Mouse (Mus musculus) MEL (cell line): ENCODE data around the gene Crb1. TPM values are rescaled to one million over a fixed set of nuclear protein-coding genes. Genes with fewer than 3 reads are reported as not detected.

Experiments used
- DNase-seq: peaks from one replicate; pipeline ENCODE4 v3.0.0; 2011; ENCODE audit warnings: low read depth, low spot score
- H3K27ac ChIP-seq: 2 replicates; pipeline ENCODE4 v1.5.1; 2012; ENCODE audit warnings: low read depth, mild to moderate bottlenecking, control low read depth, low read length, moderate library complexity; ENCODE audit not compliant: control insufficient read depth
- H3K27me3 ChIP-seq, 2 experiments: fragments of 150-350 bp in 1 of 2; sonication (generic) in 1 of 2; 2 replicates each; pipeline ENCODE4 v1.6.1; 2012; ENCODE audit warnings: low read length in 2 of 2, mild to moderate bottlenecking in 2 of 2, improper control_type of control experiment in 1 of 2, moderate library complexity in 1 of 2; ENCODE audit not compliant: insufficient read depth in 2 of 2, control insufficient read depth in 1 of 2
- H3K36me3 ChIP-seq, 2 experiments: 2 replicates each; pipeline ENCODE4 v1.6.1; 2012 to 2014; ENCODE audit warnings: low read length in 2 of 2, improper control_type of control experiment in 1 of 2, inconsistent platforms in 1 of 2, mild to moderate bottlenecking in 1 of 2; ENCODE audit not compliant: insufficient read depth in 2 of 2, control insufficient read depth in 1 of 2
- H3K4me1 ChIP-seq, 2 experiments: fragments of 150-350 bp in 1 of 2; sonication (generic) in 1 of 2; 2 replicates each; pipeline ENCODE4 v1.6.1; 2012; ENCODE audit warnings: low read length in 2 of 2, improper control_type of control experiment in 1 of 2, mild to moderate bottlenecking in 1 of 2; ENCODE audit not compliant: insufficient read depth in 2 of 2, control insufficient read depth in 1 of 2
- H3K4me3 ChIP-seq, 2 experiments: fragments of 150-350 bp in 1 of 2; sonication (generic) in 1 of 2; 2 replicates each; pipeline ENCODE4 v1.5.1; 2012; ENCODE audit warnings: low read depth in 2 of 2, low read length in 2 of 2, mild to moderate bottlenecking in 2 of 2, moderate library complexity in 2 of 2, control low read depth in 1 of 2, improper control_type of control experiment in 1 of 2; ENCODE audit not compliant: control insufficient read depth in 1 of 2, insufficient read depth in 1 of 2
- H3K79me2 ChIP-seq: 2 replicates; pipeline ENCODE4 v1.6.1; 2012; ENCODE audit warnings: mild to moderate bottlenecking, low read length, moderate library complexity; ENCODE audit not compliant: control insufficient read depth, poor library complexity, insufficient read depth
- H3K9ac ChIP-seq: 2 replicates; pipeline ENCODE4 v1.6.1; 2012; ENCODE audit warnings: low read depth, mild to moderate bottlenecking, control low read depth, low read length, moderate library complexity; ENCODE audit not compliant: control insufficient read depth, poor library complexity, severe bottlenecking
- H3K9me3 ChIP-seq: fragments of 150-350 bp; sonication (generic); replicated peaks from 2 replicates; pipeline ENCODE4 v1.6.1; 2012; ENCODE audit warnings: mild to moderate bottlenecking, low read length, improper control_type of control experiment, moderate library complexity; ENCODE audit not compliant: insufficient read depth
- BHLHE40 ChIP-seq: IDR thresholded peaks from 2 replicates; pipeline ENCODE4 v1.6.1; 2012; ENCODE audit warnings: low read depth, mild to moderate bottlenecking, inconsistent platforms, low read length, improper control_type of control experiment, borderline replicate concordance
- CHD1 ChIP-seq: IDR thresholded peaks from 2 replicates; pipeline ENCODE4 v1.6.1; 2012; ENCODE audit warnings: low read depth, mild to moderate bottlenecking, inconsistent platforms, low read length, improper control_type of control experiment
- CTCF ChIP-seq, 3 experiments: IDR thresholded peaks in 2 of 3; conservative IDR thresholded peaks in 1 of 3; 2 replicates each; pipeline ENCODE4 v1.5.1; 2011 to 2012; ENCODE audit warnings: low read length in 3 of 3, low read depth in 2 of 3, mild to moderate bottlenecking in 2 of 3, improper control_type of control experiment in 1 of 3, inconsistent platforms in 1 of 3, mixed read lengths in 1 of 3, moderate library complexity in 1 of 3; ENCODE audit not compliant: control insufficient read depth in 1 of 3, insufficient read depth in 1 of 3, poor library complexity in 1 of 3, severe bottlenecking in 1 of 3
- E2F4 ChIP-seq: IDR thresholded peaks from 2 replicates; pipeline ENCODE4 v1.6.1; 2011; ENCODE audit warnings: low read depth, low read length, improper control_type of control experiment, borderline replicate concordance
- EP300 ChIP-seq, 2 experiments: IDR thresholded peaks; 2 replicates each; pipeline ENCODE4 v1.6.1; 2011; ENCODE audit warnings: improper control_type of control experiment in 2 of 2, low read length in 2 of 2, low read depth in 1 of 2, mild to moderate bottlenecking in 1 of 2
- GABPA ChIP-seq: IDR thresholded peaks from 2 replicates; pipeline ENCODE4 v1.6.1; 2012; ENCODE audit warnings: low read depth, mild to moderate bottlenecking, inconsistent platforms, low read length, improper control_type of control experiment, moderate library complexity
- GATA1 ChIP-seq: IDR thresholded peaks from 2 replicates; pipeline ENCODE4 v1.6.1; 2011; ENCODE audit warnings: low read depth, low read length, improper control_type of control experiment
- KAT2A ChIP-seq: conservative IDR thresholded peaks from 2 replicates; pipeline ENCODE4 v1.6.1; 2012; ENCODE audit warnings: low read depth, low read length, improper control_type of control experiment, inconsistent platforms
- MAX ChIP-seq: IDR thresholded peaks from 2 replicates; pipeline ENCODE4 v1.6.1; 2011; ENCODE audit warnings: low read length, improper control_type of control experiment
- MAZ ChIP-seq: IDR thresholded peaks from 2 replicates; pipeline ENCODE4 v1.6.1; 2012; ENCODE audit warnings: low read depth, mild to moderate bottlenecking, inconsistent platforms, low read length, improper control_type of control experiment
- MYC ChIP-seq: IDR thresholded peaks from 2 replicates; pipeline ENCODE4 v1.6.1; 2011; ENCODE audit warnings: low read depth, mild to moderate bottlenecking, low read length, improper control_type of control experiment, moderate library complexity
- RAD21 ChIP-seq: IDR thresholded peaks from 2 replicates; pipeline ENCODE4 v1.6.1; 2011; ENCODE audit warnings: mild to moderate bottlenecking, low read depth, low read length, improper control_type of control experiment
- RCOR1 ChIP-seq: IDR thresholded peaks from 2 replicates; pipeline ENCODE4 v1.6.1; 2012; ENCODE audit warnings: low read depth, mild to moderate bottlenecking, inconsistent platforms, low read length, improper control_type of control experiment
- SIN3A ChIP-seq: IDR thresholded peaks from 2 replicates; pipeline ENCODE4 v1.6.1; 2012; ENCODE audit warnings: low read length, improper control_type of control experiment, inconsistent platforms
- SMC3 ChIP-seq: IDR thresholded peaks from 2 replicates; pipeline ENCODE4 v1.6.1; 2011; ENCODE audit warnings: low read depth, low read length, improper control_type of control experiment
- TCF12 ChIP-seq: IDR thresholded peaks from 2 replicates; pipeline ENCODE4 v1.6.1; 2014; ENCODE audit warnings: low read depth, mild to moderate bottlenecking, inconsistent platforms, low read length, improper control_type of control experiment, moderate library complexity
- ZC3H11A ChIP-seq: IDR thresholded peaks from 2 replicates; pipeline ENCODE4 v1.6.1; 2012; ENCODE audit warnings: low read depth, mild to moderate bottlenecking, inconsistent platforms, low read length, improper control_type of control experiment
- ZKSCAN1 ChIP-seq: IDR thresholded peaks from 2 replicates; pipeline ENCODE4 v1.6.1; 2012; ENCODE audit warnings: low read depth, mild to moderate bottlenecking, inconsistent platforms, low read length, improper control_type of control experiment, moderate library complexity
- ZMIZ1 ChIP-seq: IDR thresholded peaks from 2 replicates; pipeline ENCODE4 v1.6.1; 2012; ENCODE audit warnings: low read depth, mild to moderate bottlenecking, inconsistent platforms, low read length, improper control_type of control experiment, moderate library complexity
- ZNF384 ChIP-seq: IDR thresholded peaks from 2 replicates; pipeline ENCODE4 v1.6.1; 2012; ENCODE audit warnings: low read depth, mild to moderate bottlenecking, inconsistent platforms, low read length, improper control_type of control experiment
- polyA plus RNA-seq, 2 experiments: library from polyadenylated mRNA; stranded (reverse) in 1 of 2; unstranded in 1 of 2; fragments of >175 nt in 1 of 2; fragments of >200 nt in 1 of 2; gene quantifications; 2 replicates each; pipeline versions ENCODE4 v1.2.1 to v1.2.4; 2012; ENCODE audit warnings: low replicate concordance in 2 of 2, low read depth in 1 of 2; ENCODE audit not compliant: insufficient read length in 2 of 2, insufficient read depth in 1 of 2, missing spikeins in 1 of 2
- total RNA-seq: library from RNA; depleted of rRNA; stranded (reverse); fragments of 300-350 nt; gene quantifications from 2 replicates; pipeline ENCODE4 v1.2.3, GENCODE M21; 2012

Gene Crb1
- total and polyA plus RNA-seq, 3 experiments = not detected

DNA sequence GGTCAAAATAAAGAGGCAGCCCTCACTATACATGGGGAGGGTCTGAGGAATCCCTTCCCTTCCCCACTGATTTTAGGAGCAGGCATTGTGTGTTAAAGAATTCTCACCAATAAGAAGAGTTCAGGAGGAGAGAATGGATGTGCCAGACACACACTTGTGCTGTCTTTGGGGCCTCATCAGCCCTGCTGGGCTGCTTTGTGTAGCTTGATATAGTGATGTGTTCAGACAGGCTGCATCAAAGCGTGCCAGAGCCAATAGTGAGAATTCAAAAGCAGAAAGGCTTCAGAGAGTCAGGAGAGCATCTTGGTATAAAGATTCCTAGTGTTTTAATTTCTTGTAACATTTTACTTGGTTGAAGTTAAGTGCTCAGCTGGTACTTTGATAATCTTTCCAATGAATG lies 85.3 kb downstream of the Crb1 start:
- Histone ChIP-seq H3K9me3 (no peaks in the 10 kb centered on the region), H3K36me3 (no peaks in the 10 kb centered on the region), H3K4me3 (no peak overlapping the region), H3K27ac (no peak overlapping the region), H3K4me1 (no peaks in the 10 kb centered on the region), H3K9ac (no peak overlapping the region), H3K79me2 (no peaks in the 10 kb centered on the region), H3K27me3 (no peaks in the 10 kb centered on the region; a peak in 1 of 4 replicates)
- DNase-seq = no peak
- no peak for TF ChIP-seq SIN3A
- TF ChIP-seq MAZ = no peak
- TF ChIP-seq ZNF384 = no peak
- no peak for TF ChIP-seq CHD1
- no peak for TF ChIP-seq TCF12
- no peak for TF ChIP-seq MYC

DNA sequence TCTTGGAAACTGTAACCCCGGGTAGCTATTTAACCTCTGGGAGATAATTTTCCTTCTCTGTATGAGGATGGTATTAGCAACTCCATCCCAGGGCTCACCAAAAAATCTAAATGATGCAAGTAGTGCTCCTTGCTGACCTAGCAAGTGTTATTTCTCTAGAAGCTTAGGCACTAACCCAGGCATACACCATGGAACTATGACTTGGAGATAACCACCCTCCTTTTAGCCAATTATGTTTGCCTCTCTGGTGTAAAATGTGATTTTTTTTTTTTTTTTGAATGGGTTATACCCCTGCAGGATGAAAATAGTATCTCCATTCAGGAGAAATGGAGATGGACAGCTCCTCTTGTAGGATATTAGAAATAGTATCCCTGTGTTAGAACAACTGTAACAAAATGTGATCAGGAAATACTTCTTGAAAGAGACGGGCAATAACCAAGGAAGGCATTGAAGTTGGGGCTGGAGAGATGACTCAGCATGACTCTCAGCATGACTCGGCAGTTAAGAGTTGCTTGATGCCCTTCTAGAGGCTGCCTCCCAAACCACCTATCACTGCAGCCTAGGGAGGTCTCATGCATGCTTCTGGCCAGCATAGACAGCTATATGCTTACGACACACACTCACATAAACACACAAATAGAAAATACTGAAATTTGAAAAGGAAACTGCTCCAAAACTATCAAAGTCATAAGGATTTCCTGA lies 100.1 kb downstream of the Crb1 start:
- peak; percentile 45 for DNase-seq
- H3K4me3 ChIP-seq = no peak overlapping the region
- no peaks in the 10 kb centered on the region for H3K79me2 ChIP-seq
- no peaks in the 10 kb centered on the region; a peak in 1 of 4 replicates for H3K27me3 ChIP-seq
- no peak overlapping the region for H3K9ac ChIP-seq
- H3K27ac ChIP-seq = no peak overlapping the region
- H3K4me1 ChIP-seq = no peaks in the 10 kb centered on the region
- TF ChIP-seq CHD1 = no peak
- no peak for TF ChIP-seq EP300 (IDR thresholded peaks at IDR 0.05; ENCODE audit: low read depth in 1 of 2, low read length in 2 of 2)
- no peak for TF ChIP-seq ZMIZ1
- no peak for TF ChIP-seq GATA1
- no peaks in the 10 kb centered on the region for H3K9me3 ChIP-seq
- no peaks in the 10 kb centered on the region for H3K36me3 ChIP-seq

DNA sequence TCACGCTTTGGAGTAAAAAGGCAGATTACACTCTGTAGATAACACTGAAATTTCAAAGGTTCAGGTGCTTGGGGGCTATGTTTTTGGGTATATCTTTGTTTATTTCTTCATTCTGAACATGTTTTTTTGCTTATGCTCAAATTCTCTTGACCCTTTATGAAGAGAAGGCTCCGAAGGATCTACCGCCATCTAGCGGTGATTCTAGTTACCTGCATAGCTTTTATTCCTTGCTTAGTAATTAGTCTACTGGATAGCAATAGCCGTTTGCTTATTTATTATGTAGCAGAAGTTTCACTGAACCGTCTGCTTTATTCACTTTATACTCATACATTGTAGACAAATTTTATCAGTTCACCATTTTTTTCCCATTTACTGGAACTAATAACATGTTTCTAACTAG lies 109.1 kb downstream of the Crb1 start:
- Histone ChIP-seq H3K4me1 (no peaks in the 10 kb centered on the region), H3K9me3 (no peaks in the 10 kb centered on the region)
- TF ChIP-seq ZNF384 = no peak; the same call in 1 of the 2 replicates
- peak; percentile 69 for TF ChIP-seq ZC3H11A
- no peak for TF ChIP-seq GABPA
- peak; percentile 84 for TF ChIP-seq RAD21
- no peak for TF ChIP-seq RCOR1
- no peak for TF ChIP-seq MAZ
- no peak for TF ChIP-seq ZKSCAN1
- TF ChIP-seq BHLHE40 = no peak
- no peak for TF ChIP-seq KAT2A
- no peak for TF ChIP-seq MAX
- peak in 2 of 3 experiments; percentile 90 to 91; a peak in 4 of 6 replicates for TF ChIP-seq CTCF (IDR thresholded peaks at IDR 0.05 in 2 of 3, conservative IDR thresholded peaks at IDR 0.05 in 1 of 3; ENCODE audit: control insufficient read depth in 1 of 3, insufficient read depth in 1 of 3, low read depth in 2 of 3, low read length in 3 of 3, poor library complexity in 1 of 3, severe bottlenecking in 1 of 3)
- peak; percentile 82 for TF ChIP-seq SMC3
- no peak for TF ChIP-seq E2F4
- TF ChIP-seq, all 39 proteins: peak for 4
- H3K9ac ChIP-seq = no peak overlapping the region
- DNase-seq = peak; percentile 84
- H3K36me3 ChIP-seq = peaks cover 0 to 6% of the 10 kb centered on the region in 2 experiments; a peak in 2 of 4 replicates
- H3K27me3 ChIP-seq = no peaks in the 10 kb centered on the region; a peak in 2 of 4 replicates
- no peak overlapping the region for H3K27ac ChIP-seq
- H3K79me2 ChIP-seq = no peaks in the 10 kb centered on the region
- H3K4me3 ChIP-seq = no peak overlapping the region
